Mouse (Mus musculus) testis, postnatal 14 days (tissue): ENCODE results near the gene Ahnak2.
"Not testable (repeated sequence)": the region's sequence is repeated elsewhere in the genome, so short reads cannot be mapped to it uniquely, and the experiment has no call there.

ENCODE experiments used
- DNase-seq: peaks from one replicate; pipeline ENCODE4 v3.0.0; 2021; ENCODE audit warnings: low spot score

Gene Ahnak2

DNA sequence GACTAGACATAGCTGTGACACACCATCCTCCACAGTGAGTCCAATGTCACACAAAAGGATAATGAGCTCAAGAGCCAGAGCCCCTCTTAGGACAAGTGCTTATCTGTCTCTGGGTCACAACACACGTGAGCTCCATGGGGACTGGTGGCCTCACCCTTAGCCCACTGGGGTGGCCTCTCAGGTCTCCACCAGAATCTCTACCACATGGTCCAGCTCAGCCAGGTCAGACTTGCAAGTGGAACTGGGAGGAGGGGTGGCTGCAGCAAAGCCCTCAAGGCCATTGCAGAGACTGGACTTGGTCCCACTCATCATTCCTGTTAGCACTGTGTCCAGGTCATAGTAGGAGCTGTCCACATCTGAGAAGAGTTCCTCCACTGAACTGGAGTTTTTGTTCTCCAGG lies 18.8 kb upstream of the Ahnak2 start:
- no peak for DNase-seq

DNA sequence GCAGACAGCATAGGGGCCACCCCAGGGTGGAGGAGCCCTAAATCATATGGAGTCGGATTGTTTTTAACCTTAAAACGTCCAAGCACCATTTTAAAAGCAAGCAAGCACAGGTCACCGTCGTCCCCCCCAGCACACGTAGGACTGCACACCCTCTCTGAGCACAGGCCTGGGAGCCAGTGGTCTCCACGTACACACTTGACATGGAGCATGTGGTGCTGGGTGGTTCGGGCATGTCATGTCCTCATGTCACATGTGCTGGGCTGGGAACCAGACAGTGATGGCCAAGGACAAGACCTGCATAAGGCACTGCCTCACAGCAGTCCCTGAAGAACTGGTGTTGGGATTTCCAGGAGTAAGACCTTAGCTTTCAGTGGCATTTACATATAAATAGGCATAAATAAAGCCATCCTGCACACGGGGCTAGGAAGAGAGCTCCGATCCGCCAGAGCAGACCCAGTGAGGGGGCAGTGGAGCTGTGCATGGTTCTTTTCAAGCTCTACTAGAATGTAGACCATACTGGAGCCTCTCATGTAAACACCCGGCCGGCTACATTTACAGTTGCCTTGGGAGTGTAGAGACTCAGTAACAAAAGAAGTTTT lies 18.0 kb upstream of the Ahnak2 start:
- no peak for DNase-seq

DNA sequence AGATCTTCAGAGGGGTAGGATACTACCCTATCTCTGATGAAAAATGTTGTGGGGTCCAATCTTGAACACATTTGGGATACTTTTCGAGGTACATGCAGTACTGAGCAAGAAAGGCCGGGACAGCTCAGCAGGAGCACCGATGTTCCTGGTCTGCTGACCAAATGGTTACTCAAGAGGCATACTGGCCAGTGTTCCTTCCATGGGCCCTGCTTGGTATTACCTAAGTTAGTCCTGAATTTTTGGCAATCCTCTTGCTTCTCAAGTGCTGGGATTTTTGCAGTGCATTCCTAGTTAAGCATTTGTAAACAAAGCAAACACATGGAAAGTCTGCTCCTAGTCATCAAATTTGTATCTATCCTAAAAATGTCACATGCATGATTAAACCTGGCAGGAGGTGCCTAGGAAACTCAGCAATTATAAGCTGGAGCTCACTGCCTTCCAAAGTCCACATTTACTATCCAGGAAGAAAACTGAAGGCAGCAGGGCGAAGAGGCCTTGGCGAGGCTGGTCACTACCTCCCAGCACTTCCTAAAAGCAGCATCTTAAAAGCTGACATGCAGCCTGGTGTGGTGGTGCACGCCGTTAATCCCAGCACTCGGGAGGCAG lies 16.7 kb upstream of the Ahnak2 start:
- no peak for DNase-seq

DNA sequence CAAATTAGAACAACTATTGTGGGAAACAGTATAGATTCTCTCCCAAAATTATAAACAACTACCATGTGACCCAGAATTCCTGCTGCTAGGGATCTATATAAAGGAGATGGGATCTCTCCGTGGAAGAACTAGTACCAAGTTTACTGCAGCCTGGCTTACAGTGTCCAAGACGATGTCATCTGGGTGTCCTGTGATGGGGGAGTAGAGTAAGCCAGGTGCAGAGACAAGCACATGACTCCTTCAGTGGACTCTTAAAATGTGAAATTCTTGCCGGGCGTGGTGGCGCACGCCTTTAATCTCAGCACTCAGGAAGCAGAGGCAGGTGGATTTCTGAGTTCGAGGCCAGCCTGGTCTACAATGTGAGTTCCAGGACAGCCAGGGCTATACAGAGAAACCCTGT lies 14.4 kb upstream of the Ahnak2 start:
- not testable (repeated sequence) for DNase-seq

GRCm38 (mm10) chr12:112816294-112816693 lies 13.8 kb upstream of the Ahnak2 start:
- no peak for DNase-seq

DNA sequence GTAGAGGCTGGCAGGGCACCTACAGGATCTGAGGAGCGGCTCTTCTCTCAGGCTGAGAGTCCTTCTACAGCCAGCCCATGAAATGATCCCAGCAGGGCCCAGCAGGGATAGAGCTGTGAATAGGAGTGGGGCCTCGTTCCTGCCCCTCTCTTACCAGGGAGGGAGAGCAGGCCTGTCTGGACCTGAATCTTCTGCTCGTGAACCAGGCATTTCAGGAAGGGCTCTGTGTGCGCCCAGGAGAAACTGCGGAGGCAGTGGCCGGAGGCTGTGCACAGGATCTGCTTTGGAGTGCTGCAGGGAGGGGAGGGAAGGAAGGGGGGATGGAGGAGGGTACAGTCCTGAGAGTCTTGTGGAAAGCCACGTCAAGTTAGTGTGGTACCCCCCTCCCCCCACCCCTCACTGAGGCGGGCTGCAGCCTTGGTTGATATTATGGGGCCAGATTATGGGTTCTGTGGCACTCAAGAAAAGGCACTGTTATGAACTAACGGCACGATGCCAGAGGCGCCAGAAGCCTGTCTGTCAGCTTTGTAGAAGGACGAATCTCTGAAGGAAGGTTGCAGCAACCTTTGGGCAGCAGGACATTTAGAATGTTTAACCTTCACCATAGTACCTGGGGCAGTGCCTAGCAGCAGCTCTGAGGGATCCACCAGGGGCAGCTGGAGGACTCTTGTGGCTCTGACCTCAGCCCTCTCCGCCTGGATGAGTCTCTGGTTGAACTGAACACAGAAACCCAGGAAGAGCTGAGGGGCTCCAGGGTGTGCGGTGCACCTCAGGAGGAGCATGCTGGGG lies 12.4 kb upstream of the Ahnak2 start:
- no peak for DNase-seq

DNA sequence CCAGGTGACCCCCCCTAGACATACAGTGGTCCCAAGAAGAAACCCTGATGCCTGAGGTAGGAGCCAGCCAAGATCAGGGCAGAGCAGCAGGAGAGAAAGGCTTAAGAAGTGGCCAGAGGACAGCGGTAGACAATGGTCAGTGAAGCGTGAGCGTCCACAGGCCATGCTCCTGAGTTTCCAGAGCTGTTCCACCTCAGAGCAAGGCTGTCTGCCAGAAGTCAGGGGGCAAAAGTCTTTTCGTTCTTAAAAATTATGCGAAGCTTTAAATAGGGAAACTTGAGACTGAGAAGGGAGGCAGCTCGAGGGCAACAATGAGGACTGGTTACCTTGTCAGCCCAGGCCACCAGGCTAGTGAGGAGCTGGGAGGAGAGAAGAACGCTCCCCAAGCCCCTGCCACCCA lies 10.9 kb upstream of the Ahnak2 start:
- DNase-seq = no peak

- no peak for DNase-seq
Observed at GRCm38 (mm10) chr12:112810092-112810885, 7.8 kb upstream of the Ahnak2 start.

DNA sequence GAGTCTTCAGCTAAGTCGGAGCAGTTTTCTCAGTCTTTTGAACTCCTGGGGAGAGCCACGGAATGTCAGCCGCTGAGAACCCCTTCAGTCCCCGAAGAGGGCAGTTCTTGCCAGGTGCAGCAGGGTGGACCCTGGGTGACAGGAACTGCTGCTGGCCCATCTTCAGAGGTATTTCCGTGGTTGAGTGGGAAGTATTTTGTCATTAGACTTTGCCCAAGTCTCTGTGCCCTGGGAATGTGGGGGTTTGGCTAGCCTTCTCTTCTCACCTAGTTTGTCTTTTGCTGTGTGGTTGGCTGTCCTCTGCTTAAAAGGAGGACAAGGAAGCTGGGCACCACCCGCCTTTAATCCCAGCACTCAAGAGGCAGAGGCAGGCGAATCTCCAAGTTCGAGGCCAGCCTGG lies 7.2 kb upstream of the Ahnak2 start:
- no peak for DNase-seq

DNA sequence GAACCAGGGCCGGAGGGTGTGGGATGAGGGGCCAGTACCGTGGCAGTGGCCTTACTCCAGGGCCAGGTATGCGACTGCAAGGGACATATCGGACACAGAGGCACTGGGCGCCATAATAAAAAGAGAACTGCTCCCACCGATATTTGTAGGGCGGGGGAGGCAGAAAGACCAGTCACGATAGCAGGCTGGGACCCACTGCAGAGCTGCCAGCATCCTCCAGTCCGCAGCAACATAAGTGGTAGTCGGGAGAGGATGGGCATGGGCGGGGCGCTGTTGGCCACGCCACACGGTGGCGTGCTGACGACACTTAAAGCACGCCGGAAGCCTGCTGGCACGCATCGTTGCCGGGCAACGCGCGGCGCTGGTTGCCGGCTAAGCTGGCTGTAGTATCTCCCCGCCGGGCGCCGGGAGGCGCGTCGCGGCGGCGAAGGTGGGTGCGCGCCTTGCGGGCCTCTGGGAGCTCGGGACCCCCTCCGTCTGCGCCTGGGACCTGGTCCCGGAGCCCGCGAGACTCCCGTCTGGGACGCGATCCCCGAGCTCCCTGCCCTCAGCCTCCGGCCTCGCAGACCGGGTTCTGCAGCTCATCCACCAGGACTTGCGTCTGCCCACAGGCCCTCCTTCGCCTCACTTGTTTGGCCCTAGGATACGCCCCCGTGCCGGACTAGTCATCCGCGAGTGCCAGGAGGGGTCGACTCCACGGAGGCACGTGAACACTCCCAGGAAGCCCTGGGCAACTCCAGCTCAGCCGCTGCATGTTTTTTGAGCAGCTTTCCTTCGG lies 6.3 kb upstream of the Ahnak2 start, which contains the start of gene Clba1:
Clba1 (plus strand) TSS at position 351 of the 778 bp plus-strand sequence.
- peak; percentile 90 for DNase-seq

DNA sequence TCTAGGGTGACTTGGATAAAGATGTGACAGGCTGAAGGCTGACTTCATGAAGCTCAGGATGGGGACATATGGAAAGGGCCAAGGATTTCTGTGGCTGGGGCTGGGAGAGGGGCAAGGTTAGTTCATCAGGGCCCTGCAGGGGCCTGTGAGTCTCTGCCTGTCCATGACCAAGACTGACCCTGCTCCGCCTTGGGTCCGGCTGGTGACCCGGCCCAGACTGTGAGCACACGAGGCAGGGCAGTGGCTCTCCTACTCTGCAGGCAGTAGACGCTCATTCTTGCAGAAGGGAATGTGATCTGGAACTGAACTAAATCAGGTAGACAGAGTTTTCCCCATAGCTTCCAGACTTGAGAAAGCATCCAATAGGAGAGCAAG lies 5.7 kb upstream of the Ahnak2 start:
- no peak for DNase-seq

DNA sequence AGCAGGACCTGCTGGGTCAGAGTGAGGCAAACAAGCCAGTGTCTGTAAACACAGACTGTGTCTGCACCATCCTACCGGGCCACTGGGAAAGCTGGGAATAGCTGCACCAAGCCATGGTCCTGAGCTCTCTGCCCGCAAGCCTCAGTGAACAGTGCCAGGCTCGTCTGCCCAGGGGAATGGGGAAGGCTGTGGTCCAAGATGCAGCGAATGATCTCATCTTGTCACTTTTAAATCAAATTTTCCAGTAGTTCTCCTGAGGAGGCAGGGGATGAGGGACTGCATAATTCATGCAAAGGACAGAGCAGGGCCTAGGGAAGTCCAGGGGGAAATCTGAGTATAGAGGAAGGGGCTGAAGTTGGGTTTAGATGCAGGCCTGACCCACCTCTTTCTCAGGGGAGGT lies 5.3 kb upstream of the Ahnak2 start:
- DNase-seq = no peak

DNA sequence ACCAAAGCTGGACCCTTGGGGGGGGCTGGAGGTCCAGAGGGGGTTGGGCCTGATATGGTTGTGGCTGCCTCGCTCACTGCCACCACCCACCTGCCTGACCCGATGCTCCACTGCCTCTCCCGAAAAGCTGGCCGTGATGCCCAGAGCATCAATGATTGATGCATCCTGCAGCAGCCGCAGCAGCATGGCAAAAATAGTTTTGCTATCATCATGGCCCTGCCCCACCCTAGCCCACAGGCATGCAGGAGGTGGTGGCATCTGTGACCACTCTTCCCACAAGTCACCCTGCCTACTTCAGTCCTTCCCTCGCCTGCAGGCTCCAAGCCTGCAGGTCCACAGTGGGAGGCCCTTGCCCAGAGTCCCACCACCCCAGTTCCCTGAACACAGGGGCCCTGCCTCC lies 3.6 kb upstream of the Ahnak2 start:
- no peak for DNase-seq

DNA sequence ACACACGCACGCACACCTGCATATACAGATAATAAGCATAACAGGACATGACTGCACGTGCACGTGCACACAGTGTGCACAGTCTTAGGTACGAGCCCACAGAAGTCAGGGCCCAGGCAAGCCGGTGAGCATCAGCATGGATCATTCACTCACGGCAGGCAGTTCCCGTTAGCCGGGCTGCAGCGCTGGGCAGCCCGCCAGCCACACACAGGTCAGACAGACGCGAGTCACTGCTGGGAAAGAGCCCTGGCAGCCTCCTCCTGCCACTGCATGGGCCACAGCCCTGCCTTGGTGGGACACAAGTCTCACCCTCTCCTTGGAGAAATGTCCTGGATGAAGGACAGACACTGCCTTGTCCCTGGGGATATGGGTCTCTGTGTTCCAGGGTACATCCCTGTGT lies 1.6 kb upstream of the Ahnak2 start:
- DNase-seq = no peak

DNA sequence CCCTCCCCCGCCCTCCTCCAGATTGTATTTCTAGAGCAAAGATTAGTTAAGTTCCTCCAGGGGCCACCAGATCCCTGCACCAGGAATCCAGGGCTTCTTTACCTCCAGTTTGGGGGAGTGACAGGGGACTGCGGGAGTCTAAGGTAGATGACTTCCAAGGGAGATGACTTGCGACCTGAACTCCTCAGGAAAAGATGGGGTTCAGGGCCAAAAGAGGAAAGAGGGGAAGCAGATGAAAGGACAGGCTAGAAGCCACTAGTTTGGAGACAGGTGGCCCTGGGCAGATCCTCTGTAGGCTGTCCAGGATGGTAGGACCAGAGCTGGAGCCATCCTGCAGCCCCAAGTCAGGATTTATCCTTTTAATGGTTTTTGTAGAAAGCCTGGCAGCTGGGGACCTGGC lies 460 bp upstream of the Ahnak2 start:
- no peak for DNase-seq

DNA sequence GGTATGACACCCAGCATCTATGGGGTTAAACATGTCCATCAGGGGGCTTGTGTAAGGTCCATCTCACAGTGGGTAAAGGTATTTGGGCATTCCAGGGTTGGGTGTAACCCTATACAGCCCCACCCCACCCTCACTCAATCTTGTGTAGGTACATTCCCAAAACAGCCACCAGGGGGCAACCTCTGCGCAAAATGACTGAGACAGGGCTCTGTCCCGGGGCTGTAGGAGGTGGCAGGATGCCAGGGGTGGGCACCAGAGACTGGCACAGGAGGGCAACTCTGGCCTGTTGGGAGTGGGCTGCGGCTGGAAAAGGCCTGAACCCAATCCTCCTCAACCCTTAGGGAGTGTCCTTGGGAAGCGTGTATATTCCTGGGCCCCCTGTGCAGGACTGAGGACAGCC lies 2.0 kb downstream of the Ahnak2 start:
- DNase-seq = no peak

DNA sequence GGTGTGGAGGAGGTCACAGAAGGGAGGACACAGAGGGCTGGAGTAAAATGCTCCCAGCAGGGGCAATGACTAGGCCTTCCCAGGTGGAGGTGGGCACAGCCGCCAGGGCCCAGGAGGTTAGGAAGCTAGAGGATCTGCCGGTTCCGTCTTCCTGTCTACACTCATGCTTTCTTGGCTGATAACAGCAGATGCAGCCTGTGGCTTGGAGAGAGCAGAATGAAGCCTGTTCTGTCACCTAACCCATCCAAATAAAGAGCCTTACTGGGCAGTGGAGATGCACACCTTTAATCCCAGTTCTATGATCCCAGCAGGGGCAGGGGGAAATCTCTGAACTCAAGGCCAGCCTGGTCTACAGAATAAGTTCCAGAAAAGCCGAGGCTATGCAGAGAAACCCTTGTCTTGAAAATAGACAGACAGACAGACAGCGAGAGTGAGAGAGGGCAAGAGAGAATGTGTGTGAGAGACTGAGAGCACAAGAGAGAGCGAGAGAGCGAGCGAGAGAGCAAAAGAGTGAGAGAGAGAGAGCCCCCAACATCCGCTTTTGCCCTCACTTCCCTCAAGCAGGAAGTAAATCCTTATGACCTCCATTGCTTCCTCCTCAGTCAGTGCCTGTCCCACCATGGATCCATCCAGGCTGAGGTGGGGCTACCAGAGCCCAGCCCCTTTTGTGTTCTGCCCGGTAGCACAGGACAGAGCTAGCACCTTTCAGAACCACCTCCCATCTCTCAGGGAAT lies 3.1 kb downstream of the Ahnak2 start:
- no peak for DNase-seq

- no peak for DNase-seq
Observed at GRCm38 (mm10) chr12:112798716-112799115, 3.7 kb downstream of the Ahnak2 start.

- no peak for DNase-seq
Observed at GRCm38 (mm10) chr12:112798332-112798681, 4.2 kb downstream of the Ahnak2 start.

- DNase-seq = no peak
Observed at GRCm38 (mm10) chr12:112797672-112798331, 4.7 kb downstream of the Ahnak2 start.
